Mouse (Mus musculus) liver, postnatal 0 days (tissue): ENCODE measurements around the gene Igtp.

ENCODE experiments used
- CTCF ChIP-seq: sonication (generic); IDR thresholded peaks from 2 replicates; pipeline ENCODE4 v1.5.1; 2016; ENCODE audit warnings: antibody characterized with exemption, low read depth
- EP300 ChIP-seq: IDR thresholded peaks from 2 replicates; pipeline ENCODE4 v1.6.1; 2016; ENCODE audit warnings: antibody characterized with exemption, low read depth, mild to moderate bottlenecking

- no peak for TF ChIP-seq EP300
- no peak for TF ChIP-seq CTCF
Observed at GRCm38 (mm10) chr11:58213673-58214342, 14.5 kb downstream of the Igtp start.
